Mouse (Mus musculus) heart, embryonic 13.5 days (tissue): Measurements from ENCODE around the gene Actr1a. TPM values are rescaled to one million over a fixed set of nuclear protein-coding genes. Genes with fewer than 3 reads are reported as not detected.

ENCODE experiments used
- ATAC-seq: fragments of 200-750 bp; cut with Nextera tagmentation; 2 replicates; pipeline ENCODE4 v1.8.0; 2017; ENCODE audit warnings: moderate TSS enrichment; ENCODE audit not compliant: insufficient number of reproducible peaks, low FRiP score, low TSS enrichment; ENCODE audit errors: extremely low read depth
- H3K27ac ChIP-seq: fragments of 300-500 bp; sonication (generic); replicated peaks from 2 replicates; pipeline ENCODE4 v1.5.1; 2015; ENCODE audit warnings: moderate library complexity, mild to moderate bottlenecking, inconsistent platforms
- H3K27me3 ChIP-seq: fragments of 300-500 bp; sonication (generic); replicated peaks from 2 replicates; pipeline ENCODE4 v1.6.1; 2015; ENCODE audit warnings: mild to moderate bottlenecking, inconsistent platforms
- H3K36me3 ChIP-seq: fragments of 300-500 bp; sonication (generic); 2 replicates; pipeline ENCODE4 v1.6.1; 2015; ENCODE audit warnings: mild to moderate bottlenecking, inconsistent platforms
- H3K4me1 ChIP-seq: fragments of 300-500 bp; sonication (generic); 2 replicates; pipeline ENCODE4 v1.6.1; 2015; ENCODE audit warnings: inconsistent platforms
- H3K4me2 ChIP-seq: fragments of 300-500 bp; sonication (generic); 2 replicates; pipeline ENCODE4 v1.6.1; 2015; ENCODE audit warnings: inconsistent platforms, mild to moderate bottlenecking, moderate library complexity
- H3K4me3 ChIP-seq: fragments of 300-500 bp; sonication (generic); 2 replicates; pipeline ENCODE4 v1.5.1; 2015; ENCODE audit warnings: moderate library complexity, mild to moderate bottlenecking, inconsistent platforms
- H3K9ac ChIP-seq: fragments of 300-500 bp; sonication (generic); 2 replicates; pipeline ENCODE4 v1.6.1; 2015; ENCODE audit warnings: inconsistent platforms, mild to moderate bottlenecking, moderate library complexity
- H3K9me3 ChIP-seq: fragments of 300-500 bp; sonication (generic); 2 replicates; pipeline ENCODE4 v1.6.1; 2016; ENCODE audit warnings: inconsistent platforms
- WGBS: fragments of 180-500 bp; shearing (Covaris S2); methylation state at CpG from one replicate; pipeline ENCODE4 v1.1.7; 2015; ENCODE audit warnings: mixed read lengths; 5-methylcytosine and 5-hydroxymethylcytosine counted together
- polyA plus RNA-seq: library from polyadenylated mRNA; unstranded; fragments of >200 nt; fragmentation: Nextera tagmentation; extraction: Ambion mirVana; gene quantifications from 2 replicates; pipeline ENCODE4 v1.2.1, GENCODE M21; 2015

Gene Actr1a
- polyA plus RNA-seq, 1 experiment from 2014 or later = 108 TPM

DNA sequence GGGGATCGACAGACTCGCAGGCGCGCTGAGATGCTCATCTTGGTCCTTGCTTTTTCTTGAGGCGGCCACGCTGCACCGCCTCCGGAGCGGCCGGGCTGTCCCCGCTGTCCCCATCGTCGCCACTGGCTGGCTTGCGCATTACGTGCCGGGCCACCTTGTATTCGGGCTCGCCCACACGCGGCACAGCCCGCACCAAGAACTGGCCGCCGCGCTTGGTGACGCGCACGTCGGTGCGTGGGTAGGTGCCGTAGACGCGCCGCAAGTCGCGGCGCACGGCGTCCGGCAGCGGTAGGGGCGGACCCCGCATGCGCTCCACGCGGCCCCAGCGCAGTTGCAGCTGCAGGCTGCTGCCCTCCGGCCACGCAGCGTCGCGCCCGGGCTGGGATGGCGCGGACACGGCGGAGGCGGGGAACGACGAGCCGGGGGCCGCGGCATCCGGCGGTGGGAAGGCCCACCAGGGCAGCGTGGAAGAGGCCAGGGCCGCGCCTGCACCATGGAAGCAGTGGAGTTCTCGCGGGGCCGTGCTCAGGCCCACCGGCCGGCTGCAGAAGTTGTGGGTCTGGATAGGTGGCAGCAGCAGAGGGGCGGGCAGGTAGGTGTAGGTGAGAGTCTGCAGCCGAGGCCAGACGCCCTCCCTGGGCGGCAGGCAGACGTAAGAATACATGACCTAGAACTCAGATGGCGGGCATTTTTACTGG is 46.6 kb downstream of the Actr1a start:
- H3K4me1 ChIP-seq = peaks cover 23% of the 10 kb centered on the region
- peak overlapping the region; percentile 88 for H3K9ac ChIP-seq
- under 1% methylated on average over 78 of the region's 78 CpGs for WGBS
- H3K4me3 ChIP-seq = peak overlapping the region; percentile 72
- no peaks in the 10 kb centered on the region for H3K36me3 ChIP-seq
- peak overlapping the region; percentile 96 for H3K4me2 ChIP-seq
- H3K27ac ChIP-seq = peak overlapping the region; percentile 77
- H3K27me3 ChIP-seq = peaks cover 60% of the 10 kb centered on the region
- ATAC-seq = peak; percentile 55; the same call in 1 of the 2 replicates
- H3K9me3 ChIP-seq = no peaks in the 10 kb centered on the region

DNA sequence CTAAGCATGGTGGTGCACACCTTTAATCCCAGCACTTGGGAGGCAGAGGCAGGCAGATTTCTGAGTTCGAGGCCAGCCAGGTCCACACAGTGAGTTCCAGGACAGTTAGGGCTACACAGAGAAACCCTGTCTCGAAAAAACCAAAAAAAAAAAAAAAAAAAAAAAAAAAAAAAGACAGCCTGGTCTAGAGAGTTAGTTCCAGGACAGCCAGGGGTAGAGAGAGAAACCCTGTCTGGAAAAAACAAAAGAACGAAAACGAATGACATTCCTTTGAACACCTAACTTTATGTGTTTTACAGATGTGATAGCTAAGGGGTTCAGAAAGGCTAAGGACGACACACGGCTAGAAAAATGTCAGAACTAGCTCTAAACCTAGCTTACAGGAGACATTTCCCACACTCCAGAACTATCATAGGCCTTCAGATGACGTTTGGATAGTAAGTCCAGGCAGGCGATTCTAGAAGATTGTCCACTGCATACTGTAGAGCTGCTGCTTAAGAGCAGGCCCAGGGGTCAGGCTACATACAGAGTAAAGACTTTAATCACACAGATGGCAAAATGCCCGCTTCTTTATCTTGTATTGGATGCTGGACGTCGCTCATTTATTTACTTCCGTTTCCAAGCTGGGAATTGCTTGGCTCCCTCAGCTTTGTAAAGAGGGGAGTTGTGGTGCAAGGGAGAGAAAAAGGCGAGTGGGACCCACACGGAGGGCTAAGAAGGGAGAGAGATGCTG is 47.4 kb downstream of the Actr1a start:
- peak overlapping the region; percentile 77 for H3K27ac ChIP-seq
- peak overlapping the region; percentile 88 for H3K9ac ChIP-seq
- peak overlapping the region; percentile 96 for H3K4me2 ChIP-seq
- 29% methylated on average over 14 of the region's 14 CpGs for WGBS
- H3K36me3 ChIP-seq = no peaks in the 10 kb centered on the region
- peak overlapping the region; percentile 72 for H3K4me3 ChIP-seq
- peaks cover 62% of the 10 kb centered on the region for H3K27me3 ChIP-seq
- H3K9me3 ChIP-seq = no peaks in the 10 kb centered on the region
- H3K4me1 ChIP-seq = peaks cover 23% of the 10 kb centered on the region
- no peak for ATAC-seq

DNA sequence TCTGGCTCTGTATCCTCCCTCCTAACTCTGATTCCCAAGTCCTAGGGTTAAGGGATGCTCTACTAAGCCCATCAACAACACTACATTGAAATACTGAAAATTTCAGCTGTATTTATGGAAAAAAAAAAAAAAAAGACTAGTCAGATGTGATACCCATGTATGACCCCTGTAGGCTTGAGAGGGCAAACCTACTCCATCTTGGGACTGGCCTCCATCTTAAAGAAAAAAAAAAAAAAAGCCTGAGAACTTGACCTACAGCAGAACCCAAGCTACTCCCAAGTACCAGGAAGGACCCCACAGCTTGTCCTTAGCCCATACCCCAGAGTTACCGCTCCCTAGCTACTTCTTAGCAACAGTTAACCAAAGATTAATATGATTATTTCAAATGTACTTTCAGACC is 48.4 kb downstream of the Actr1a start:
- Histone ChIP-seq H3K4me2 (no peak overlapping the region), H3K9me3 (no peaks in the 10 kb centered on the region), H3K9ac (no peak overlapping the region), H3K27me3 (peaks cover 57% of the 10 kb centered on the region), H3K27ac (no peak overlapping the region), H3K36me3 (no peaks in the 10 kb centered on the region), H3K4me1 (peaks cover 23% of the 10 kb centered on the region), H3K4me3 (no peak overlapping the region)
- WGBS = 91% methylated on average over 1 of the region's 1 CpGs
- ATAC-seq = no peak

DNA sequence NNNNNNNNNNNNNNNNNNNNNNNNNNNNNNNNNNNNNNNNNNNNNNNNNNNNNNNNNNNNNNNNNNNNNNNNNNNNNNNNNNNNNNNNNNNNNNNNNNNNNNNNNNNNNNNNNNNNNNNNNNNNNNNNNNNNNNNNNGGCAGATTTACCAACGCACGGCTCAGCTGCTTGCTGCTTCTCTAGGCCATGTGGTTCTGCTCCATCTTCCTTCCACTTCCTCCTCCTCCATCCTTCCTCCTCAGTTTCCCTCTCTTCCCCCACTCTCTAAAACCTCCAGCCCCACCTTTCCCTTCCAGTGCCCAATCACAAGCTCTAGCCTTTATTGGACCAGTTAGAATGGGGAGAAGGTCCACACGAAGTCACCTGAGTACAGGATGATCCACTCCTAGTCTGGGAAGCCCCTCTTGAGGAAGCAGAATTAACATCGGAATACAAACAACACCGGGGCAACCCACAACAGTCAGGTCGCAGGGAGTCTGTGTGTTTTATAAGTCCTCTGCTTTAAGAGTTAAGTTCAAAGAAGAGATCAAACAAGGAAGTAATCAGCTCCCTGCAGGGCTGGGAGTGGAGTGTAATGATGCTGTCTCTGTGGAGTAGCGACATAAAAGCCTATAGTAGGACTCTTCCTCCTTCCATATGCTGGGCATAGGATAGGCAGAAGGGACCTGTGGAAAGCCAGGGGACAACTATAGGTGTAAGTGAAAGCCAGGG is 50.7 kb downstream of the Actr1a start:
- Histone ChIP-seq H3K27me3 (peaks cover 44% of the 10 kb centered on the region), H3K9me3 (no peaks in the 10 kb centered on the region), H3K4me2 (no peak overlapping the region), H3K4me1 (peaks cover 16% of the 10 kb centered on the region), H3K9ac (no peak overlapping the region), H3K36me3 (no peaks in the 10 kb centered on the region), H3K4me3 (no peak overlapping the region), H3K27ac (no peak overlapping the region)
- WGBS = 19% methylated on average over 7 of the region's 7 CpGs
- ATAC-seq = no peak

DNA sequence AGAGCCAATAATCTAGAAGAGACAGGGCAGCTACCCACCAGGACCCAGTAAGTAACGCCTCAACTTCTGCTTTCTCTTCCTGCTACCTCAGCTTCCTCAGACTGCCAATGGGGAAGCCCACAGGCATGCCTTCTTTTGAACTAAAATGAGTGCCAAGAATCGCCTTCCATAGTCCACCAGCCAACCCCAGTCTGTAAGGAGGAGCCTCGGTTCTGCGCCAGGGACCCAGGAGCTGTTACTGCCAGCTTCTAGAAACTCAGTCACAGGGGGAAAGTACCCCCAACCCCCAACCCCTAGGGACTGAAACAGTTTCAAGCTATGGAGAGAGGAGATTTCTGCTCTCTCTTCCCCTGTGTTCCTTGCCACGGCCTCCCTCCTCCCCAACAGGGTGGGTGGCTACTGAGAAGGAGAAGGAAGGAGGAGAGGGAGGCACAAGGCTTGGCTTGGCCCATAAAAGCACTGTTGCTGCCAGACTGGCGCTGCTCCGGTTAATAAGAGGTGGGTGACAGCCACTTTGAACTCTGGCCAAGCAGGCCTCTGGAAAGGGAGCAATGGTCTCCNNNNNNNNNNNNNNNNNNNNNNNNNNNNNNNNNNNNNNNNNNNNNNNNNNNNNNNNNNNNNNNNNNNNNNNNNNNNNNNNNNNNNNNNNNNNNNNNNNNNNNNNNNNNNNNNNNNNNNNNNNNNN is 56.1 kb downstream of the Actr1a start:
- no peaks in the 10 kb centered on the region for H3K36me3 ChIP-seq
- ATAC-seq = no peak
- WGBS = 76% methylated on average over 7 of the region's 7 CpGs
- H3K4me2 ChIP-seq = peak overlapping the region; percentile 88
- no peak overlapping the region; the same call in 1 of the 2 replicates for H3K4me3 ChIP-seq
- no peaks in the 10 kb centered on the region for H3K9me3 ChIP-seq
- peaks cover 22% of the 10 kb centered on the region for H3K27me3 ChIP-seq
- H3K4me1 ChIP-seq = peaks cover 20% of the 10 kb centered on the region
- H3K27ac ChIP-seq = peak overlapping the region; percentile 41; the same call in 1 of the 2 replicates
- no peak overlapping the region for H3K9ac ChIP-seq

DNA sequence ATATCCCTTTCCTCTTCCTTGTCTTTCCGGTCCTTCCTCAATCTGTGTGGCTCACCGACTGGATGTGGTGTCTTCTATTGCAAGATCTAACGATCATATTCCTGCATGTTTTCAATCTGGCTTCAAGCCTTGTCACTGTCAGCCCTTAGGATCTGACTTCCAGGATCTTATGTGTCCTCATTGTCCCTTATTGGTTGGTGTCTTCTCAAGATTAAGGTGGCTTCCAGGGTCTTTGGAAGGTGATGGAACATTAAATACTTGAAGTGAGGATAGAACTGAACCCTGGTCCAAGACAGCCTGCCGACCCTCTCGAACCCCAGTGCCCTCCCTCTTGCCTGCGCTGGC is 56.6 kb downstream of the Actr1a start:
- Histone ChIP-seq H3K27ac (peak overlapping the region; percentile 41; the same call in 1 of the 2 replicates), H3K9ac (peak overlapping the region; percentile 77)
- 53% methylated on average over 6 of the region's 6 CpGs for WGBS

DNA sequence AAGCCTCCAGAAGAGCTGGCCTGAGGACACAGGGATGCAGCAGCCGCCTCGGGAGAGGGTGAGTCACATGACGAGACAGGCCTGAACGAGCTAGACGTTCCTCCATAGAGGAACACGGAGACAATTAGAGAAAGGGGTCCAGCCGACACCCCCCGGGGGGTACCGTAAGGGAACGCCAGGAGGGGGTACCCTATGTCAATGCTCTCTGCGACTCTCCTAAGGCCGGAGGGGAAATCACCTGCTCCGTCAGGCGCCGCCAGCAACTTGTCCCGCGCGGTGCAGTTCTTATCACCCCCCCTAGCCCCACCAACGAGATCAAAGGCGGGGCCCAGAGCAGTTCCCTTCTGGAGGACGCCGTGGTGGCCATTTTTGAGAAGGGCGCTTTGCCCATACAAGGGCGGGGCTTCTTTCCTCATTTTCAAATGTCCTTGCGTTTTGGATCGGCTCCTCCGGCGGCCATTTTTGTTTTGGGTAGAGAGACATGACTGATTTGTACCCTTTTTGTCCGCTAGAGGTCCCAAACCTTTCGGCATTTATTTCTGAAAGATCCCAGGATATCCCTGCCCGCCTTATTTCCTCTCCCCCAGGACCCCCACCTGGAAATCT is 57.1 kb downstream of the Actr1a start, which contains the start of gene Cuedc2:
Gene Cuedc2 (minus strand): TSS at position 372 of the 606 bp plus-strand sequence.
- peak within 1 kb of the TSS; percentile 48; the same call in 1 of the 2 replicates for H3K27ac ChIP-seq
- WGBS = under 1% methylated on average over 31 of the region's 31 CpGs
- H3K4me3 ChIP-seq = peak within 1 kb of the TSS; percentile 87
- H3K27me3 ChIP-seq = peaks cover 12% of the 10 kb centered on the region
- H3K36me3 ChIP-seq = no peaks in the 10 kb centered on the region
- H3K9ac ChIP-seq = peak within 1 kb of the TSS; percentile 91
- H3K9me3 ChIP-seq = no peaks in the 10 kb centered on the region
- peak; percentile 82 for ATAC-seq
- H3K4me2 ChIP-seq = peak within 1 kb of the TSS; percentile 88
- peaks cover 20% of the 10 kb centered on the region for H3K4me1 ChIP-seq

More for the DNA sequence above, 56.6 kb downstream of the Actr1a start:
- H3K4me3 ChIP-seq = peak overlapping the region; percentile 87
- H3K4me1 ChIP-seq = peaks cover 20% of the 10 kb centered on the region
- ATAC-seq = no peak
- H3K27me3 ChIP-seq = peaks cover 17% of the 10 kb centered on the region
- H3K36me3 ChIP-seq = no peaks in the 10 kb centered on the region
- H3K4me2 ChIP-seq = peak overlapping the region; percentile 88
- no peaks in the 10 kb centered on the region for H3K9me3 ChIP-seq

DNA sequence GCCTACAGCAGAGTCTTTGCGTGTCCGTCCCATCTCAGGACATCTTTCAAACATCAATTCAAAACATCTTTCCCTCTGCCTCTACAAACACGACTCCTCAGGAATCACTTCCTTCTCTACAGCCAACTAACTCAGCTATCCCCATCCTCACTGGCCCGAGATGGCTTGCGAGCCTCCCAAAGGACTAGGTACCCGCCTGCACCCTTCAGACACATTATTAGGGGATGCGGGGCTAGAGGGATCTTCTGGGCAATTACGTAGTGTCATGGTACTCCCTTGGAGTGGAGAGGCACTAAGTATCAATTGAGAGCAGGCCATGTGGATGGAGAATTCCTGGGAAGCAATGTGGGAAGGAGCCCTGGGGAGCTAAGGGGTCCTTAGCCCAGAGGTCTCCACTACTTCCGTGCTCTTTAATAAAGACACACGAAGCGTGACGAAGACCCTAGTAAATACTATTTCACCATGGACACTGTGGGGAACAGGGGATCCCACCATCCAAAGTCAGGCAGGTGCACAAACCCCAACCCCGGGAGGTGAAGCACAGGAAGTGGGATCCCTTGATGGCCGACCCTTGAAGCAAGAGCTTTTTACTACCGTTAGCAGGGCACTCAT is 57.7 kb downstream of the Actr1a start:
- peak overlapping the region; percentile 48; the same call in 1 of the 2 replicates for H3K27ac ChIP-seq
- peak overlapping the region; percentile 87 for H3K4me3 ChIP-seq
- no peaks in the 10 kb centered on the region for H3K9me3 ChIP-seq
- peak overlapping the region; percentile 88 for H3K4me2 ChIP-seq
- H3K4me1 ChIP-seq = peaks cover 20% of the 10 kb centered on the region
- ATAC-seq = no peak
- H3K9ac ChIP-seq = peak overlapping the region; percentile 91
- WGBS = 38% methylated on average over 15 of the region's 15 CpGs
- H3K27me3 ChIP-seq = 0 out of 2 replicates have a peak, but pooled peaks cover 10% of the 10 kb centered on the region
- no peaks in the 10 kb centered on the region for H3K36me3 ChIP-seq

DNA sequence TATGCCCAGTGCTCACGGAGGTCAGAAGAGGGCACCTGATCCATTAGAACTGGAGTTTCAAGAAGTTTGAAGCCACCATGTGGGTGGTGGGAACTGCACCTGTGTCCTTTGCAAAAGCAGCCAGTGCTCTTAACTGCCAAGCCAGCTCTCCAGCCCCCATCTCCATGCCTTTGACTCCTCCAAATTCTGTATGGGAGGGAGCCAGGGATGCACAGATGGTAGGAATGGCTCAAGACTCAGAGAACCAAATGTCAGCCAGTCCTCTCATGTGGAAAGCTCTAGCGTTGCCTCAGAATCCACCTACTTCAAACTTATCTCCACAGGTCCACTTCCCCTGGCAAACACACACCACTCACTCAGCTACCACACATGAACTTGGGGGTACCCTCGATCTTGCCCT is 61.6 kb downstream of the Actr1a start:
- peaks cover 27% of the 10 kb centered on the region for H3K36me3 ChIP-seq
- no peak overlapping the region for H3K4me2 ChIP-seq
- H3K9me3 ChIP-seq = no peaks in the 10 kb centered on the region
- H3K9ac ChIP-seq = no peak overlapping the region
- H3K27me3 ChIP-seq = no peaks in the 10 kb centered on the region
- no peak overlapping the region for H3K4me3 ChIP-seq
- H3K4me1 ChIP-seq = peaks cover 25% of the 10 kb centered on the region
- H3K27ac ChIP-seq = no peak overlapping the region
- WGBS = 72% methylated on average over 3 of the region's 3 CpGs
- ATAC-seq = no peak

DNA sequence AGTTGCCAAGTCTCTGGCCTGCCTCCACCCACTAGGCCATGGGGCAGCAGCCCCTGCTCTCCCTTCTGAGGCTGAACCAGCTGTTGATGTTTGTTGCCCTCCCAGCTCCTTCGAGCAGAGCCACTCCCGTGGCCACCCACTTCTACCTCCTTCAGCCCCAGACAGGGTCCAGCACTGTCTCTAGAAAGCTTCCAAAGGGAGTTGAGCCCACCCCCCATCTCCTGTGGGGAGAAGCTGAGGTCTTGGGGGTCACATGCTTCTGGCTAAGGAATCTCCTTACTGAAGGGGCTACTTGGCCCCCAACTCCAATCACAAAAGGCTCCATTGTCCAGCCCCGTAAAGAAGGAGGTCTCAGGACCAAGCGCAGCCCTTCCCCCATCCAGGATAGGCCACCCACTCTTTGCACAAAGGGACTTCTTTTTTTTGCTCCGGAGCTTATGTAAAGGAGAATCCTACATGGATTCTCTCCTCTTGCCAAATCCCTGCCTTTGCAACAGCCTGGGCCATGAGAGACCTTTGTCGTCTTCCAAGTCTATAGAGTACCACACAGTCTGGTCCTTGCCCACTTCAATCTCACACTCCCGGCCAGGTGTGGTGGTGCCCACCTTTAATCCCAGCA is 62.7 kb downstream of the Actr1a start:
- H3K27me3 ChIP-seq = no peaks in the 10 kb centered on the region
- whole genome bisulfite sequencing = 63% methylated on average over 7 of the region's 7 CpGs
- ATAC-seq = no peak

More for the DNA sequence above, 62.7 kb downstream of the Actr1a start:
- Histone ChIP-seq H3K36me3 (peaks cover 27% of the 10 kb centered on the region), H3K27ac (no peak overlapping the region), H3K9me3 (no peaks in the 10 kb centered on the region), H3K4me2 (no peak overlapping the region), H3K9ac (no peak overlapping the region), H3K4me3 (no peak overlapping the region), H3K4me1 (peaks cover 23% of the 10 kb centered on the region)
